Mouse (Mus musculus): ENCODE results near the gene 4930442H23Rik.
"Not testable (repeated sequence)": the region's sequence is repeated elsewhere in the genome, so short reads cannot be mapped to it uniquely, and the experiment has no call there.

The 4930442H23Rik gene

DNA sequence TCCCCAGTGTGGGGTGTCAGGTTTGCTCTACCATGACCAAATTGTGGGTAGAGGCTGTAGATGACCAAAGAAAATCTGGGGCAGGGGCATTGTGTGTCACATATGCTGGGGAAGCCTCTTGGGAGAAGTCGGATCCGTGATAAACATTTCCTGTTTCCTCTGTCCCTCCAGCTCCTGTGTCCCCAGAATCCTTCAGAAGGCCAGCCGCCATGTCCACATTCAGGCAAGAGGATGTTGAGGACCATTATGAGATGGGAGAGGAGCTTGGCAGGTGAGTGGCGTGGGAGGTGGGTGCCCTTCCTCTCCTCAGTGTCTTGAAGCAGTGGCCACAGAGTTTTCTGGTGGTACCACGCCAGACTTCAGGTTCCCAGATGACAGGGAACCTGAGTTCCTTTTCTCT is at the start of gene 4930442H23Rik:
Gene 4930442H23Rik, minus strand, starts transcription at position 45 of the 400 bp plus-strand sequence.
- DNase-seq (ENCODE audit: low read depth), result no peak

DNA sequence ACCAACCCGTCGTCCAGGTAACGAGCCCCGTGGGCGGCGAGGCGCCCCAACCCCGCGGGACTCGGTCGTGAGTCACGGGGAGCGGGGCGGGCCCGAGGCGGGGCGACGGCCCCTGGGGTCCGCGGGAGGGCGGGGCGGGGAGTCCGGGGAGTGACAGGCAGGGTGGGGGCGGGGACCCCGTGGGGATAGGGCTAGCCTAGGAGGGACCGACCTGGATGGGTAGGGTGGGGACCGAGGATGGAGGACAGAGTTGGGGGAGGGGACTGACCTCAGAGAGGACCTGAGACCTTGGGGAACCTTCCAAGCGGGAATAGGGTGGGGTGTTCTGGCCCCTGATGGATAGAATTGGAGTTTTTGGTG is 49.6 kb upstream of the 4930442H23Rik start:
- DNase-seq (ENCODE audit: low read depth), result no peak

DNA sequence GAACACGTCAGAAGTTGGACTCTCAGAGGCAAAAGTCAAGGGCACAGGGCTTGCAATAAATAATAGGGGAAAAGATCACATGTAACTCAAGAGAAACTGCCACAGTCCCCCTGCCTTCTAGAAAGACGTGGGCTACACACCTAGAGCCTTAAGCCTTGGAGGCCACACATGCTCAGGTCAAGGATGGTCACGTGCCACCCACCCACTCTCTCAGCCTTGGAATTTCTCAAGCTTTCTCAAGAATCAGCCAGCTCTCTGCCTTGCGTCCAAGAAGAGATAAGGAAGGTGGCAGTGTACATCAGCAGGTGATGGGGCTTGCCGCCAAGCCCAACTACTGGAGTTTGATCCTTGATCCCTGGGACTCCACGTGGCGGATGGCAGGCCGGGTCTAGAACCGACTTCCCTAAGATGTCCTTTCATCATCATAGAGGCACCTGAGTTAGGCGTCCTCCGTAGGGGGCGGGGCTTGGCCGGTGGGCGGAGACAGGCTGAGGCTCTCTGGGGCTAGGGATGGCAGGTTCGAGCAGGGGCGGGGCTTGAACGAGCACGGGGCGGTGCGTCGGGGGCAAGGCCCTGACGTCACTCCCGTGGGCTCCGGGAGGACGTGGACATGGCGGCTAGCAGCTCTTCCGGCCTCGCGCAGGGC is 49.1 kb upstream of the 4930442H23Rik start, which contains the start of gene Zfr2:
Gene Zfr2, plus strand, starts transcription at position 576 of the 646 bp plus-strand sequence.
- DNase-seq (ENCODE audit: low read depth), result peak; percentile 97

DNA sequence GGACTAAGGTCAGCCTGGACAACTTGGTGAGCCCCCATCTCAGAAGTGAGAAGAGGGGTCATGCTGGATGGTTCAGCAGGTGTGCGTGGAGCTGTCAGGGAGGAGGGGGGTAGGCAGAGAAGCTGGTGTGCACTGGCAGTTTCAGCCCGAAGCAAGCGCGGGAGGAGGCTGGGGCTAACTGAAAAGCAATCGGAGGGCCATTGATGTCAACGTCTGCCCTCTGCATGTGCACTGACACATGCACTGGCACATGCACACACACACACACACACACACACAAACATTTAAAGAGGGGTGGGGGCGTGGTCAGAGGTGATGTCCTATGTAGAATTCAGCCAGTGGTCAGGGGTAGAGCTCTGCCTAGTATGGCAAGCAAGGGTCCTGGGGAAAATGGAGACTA is 47.8 kb upstream of the 4930442H23Rik start:
- no peak for DNase-seq (ENCODE audit: low read depth)

DNA sequence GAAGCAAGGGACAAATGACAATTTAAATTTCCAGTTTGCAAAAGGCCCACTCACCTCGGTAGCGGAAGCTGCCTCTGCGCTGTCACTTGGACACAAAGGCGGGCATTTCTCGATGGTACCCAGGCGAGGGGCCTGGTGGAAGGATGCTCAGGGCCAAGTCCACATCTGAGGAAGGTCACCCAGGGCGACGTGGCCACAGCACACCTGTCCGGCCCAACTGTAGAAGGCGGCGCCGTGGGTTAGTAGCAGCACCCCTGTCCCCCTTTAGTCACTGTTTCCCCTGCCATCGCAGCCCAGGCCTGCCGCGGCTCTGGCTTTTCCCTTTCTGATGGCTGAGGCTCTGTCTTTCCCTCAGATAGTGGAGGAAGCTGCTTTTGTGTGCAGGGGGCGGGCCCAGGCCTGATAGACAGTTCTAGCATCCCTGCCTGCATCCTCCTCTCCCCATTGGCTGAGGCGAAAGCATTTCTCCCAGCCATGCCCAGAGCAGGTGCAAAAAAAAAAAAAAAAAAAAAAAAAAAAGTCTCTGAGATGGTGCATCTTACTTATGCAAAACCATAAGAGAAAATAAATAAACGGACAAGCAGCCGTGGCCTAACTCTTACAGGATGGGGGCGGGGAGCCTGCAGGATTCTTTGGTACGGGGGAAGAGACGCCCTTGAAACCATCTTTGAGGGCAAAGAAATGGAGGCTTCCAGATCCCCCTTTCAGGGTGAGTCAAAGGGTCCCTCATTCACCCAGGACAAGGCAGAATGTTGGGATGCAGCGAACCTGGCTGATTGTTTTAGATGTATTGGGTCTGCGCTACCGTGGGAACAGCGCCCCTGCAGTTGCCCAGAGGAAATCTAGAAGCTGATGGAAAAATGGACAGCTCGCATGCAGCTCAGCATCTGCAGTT is 47.0 kb upstream of the 4930442H23Rik start, which contains the start of gene Atcay:
Gene Atcay, minus strand, starts transcription at position 396 of the 895 bp plus-strand sequence.
- DNase-seq (ENCODE audit: low read depth), result no peak

DNA sequence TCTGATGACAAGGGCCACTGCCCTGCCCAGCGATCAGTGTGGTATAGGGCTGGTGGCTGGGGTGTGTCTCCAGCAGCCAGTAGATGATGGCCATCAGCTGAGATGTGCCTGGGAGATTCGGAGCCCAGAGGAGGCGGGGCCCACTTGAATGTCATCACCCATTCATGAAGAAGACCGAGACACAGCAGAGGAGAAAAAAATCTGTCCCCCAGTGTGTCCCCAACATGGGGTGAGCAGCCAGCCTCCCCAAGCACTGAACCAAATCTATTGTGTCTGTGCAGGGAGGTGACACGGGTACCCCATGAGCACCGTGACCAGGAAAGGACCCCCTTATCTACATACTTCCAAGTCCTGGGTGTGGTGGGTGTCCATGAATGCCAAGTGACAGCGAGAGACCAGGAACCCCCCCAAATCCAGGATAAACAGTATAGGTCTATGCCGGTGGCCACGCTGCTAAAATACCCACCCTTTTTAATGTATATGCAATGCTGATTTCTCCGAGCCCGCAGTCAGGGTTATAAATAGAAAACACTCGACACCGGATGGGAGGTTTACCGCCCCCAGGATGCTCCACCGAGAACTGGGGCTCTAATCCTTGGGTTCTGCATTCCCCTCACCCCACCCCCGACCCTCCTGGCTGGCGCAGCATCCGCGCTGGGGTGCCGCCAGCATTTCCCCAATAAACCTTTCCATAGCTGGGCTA is 46.2 kb upstream of the 4930442H23Rik start:
- DNase-seq (ENCODE audit: low read depth), result no peak

DNA sequence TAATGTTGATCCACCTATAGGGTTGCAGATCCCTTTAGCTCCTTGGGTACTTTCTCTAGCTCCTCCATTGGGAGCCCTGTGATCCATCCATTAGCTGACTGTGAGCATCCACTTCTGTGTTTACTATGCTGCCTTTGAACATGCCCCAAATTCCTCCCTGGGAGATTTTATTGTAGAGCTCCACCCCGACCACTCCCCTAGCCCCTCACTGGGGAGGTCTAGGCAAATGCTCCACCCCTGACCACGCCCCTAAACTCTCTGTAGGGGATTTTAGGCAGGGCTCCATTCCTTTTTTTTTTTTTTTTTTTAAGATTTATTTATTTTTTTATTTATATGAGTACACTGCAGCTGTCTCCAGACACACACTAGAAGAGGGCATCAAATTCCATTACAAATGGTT is 40.1 kb upstream of the 4930442H23Rik start:
- DNase-seq (ENCODE audit: low read depth), result not testable (repeated sequence)

DNA sequence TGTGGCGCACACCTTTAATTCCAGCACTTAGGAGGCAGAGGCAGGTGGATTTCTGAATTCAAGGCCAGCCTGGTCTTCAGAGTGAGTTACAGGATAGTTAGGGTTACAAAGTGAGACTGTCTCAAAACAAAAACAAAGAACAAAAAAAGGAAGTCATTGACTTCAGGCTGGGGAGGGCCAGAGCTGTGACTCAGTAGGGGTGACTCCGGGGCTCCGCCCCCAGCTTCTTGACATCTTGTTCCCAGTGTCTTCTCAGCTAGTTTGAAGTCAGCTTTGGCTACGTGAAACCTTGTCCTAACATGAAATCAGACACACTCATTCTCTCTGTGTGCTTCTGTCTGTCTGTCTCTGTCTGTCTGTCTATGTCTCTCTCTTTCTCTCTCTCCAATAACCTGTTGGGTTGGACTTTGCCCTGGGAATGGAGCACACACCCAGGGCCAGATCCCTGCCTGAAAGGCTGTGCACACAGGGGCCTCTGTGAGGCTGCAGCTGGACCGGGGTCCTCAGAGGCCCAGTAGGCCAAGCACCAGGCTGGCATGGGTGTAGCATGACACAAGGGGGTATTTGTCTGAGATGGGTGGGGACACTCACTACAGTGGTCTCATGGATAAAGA is 37.9 kb upstream of the 4930442H23Rik start:
- no peak for DNase-seq (ENCODE audit: low read depth)

DNA sequence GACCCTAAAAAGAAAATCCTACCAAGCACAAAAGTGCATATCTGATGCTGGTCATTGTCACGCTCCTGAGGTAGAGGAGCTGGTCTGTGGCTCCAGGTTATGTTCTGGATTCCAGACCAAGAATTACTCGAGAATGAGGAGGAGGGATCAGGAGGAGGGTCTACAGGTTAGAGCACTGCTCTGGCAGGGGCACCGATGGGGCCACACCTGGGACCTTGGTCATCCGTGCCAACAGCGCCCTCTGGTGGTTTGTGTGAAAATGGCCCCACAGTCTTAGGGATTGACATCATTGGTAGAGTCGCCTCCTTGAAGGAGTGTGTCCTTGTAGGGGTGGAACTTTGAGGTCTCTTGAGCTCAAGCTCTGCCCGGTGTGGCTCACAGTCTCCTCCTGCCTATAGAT is 34.3 kb upstream of the 4930442H23Rik start:
- peak; percentile 71 for DNase-seq (ENCODE audit: low read depth)

DNA sequence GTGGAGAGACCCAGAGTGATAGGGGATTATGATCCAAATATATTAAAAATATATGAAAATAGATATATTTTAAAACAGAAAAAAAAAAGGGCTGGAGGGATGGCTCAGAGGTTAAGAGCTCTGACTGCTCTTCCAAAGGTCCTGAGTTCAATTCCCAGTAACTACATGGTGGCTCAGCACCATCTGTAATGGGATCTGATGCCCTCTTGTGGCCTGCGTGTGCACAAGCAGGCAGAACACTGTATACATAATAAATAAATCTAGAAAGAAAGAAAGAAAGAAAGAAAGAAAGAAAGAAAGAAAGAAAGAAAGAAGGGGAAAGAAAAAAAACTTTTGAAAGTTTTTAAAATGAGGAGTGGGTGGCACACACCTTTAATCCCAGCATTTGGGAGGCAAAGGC is 33.6 kb upstream of the 4930442H23Rik start:
- peak; percentile 71 for DNase-seq (ENCODE audit: low read depth)

DNA sequence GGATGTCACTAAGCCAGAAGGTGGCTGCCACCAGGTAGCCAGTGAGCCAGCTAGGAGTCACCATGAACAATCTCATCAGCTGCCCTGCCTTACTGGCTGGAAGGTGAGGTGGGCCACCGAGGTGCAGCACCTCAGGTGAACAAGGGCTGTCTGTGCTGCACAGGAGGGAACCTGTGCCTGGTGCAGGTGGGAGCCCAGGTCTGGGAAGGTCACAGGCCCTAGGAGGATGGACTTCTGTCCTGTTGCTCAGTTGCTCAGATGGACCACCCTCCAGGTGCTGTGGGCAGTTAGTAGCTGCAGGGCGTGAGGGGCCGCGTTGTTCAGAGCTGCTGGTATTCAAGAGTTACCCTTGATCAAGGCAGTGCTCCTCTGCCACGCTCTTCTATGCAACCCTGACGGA is 33.2 kb upstream of the 4930442H23Rik start:
- no peak for DNase-seq (ENCODE audit: low read depth)

DNA sequence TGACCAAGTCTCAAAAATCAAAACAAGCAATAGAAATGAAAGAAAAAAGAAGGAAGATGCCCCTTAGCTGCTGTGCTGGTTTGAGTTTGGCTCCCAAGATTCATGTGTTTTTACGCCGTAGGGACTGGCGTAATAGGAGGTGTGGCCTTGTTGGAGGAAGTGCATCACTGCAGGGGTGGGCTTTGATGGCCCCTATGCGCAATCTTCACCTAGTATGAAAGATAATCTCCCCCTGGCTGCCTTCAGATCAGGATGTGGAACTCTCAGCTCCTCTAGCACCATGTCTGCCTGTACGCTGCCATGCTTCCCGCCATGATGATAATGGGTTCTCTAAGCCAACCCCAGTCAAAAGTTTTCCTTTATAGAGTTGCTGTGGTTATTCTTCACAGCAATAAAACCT is 32.6 kb upstream of the 4930442H23Rik start:
- DNase-seq (ENCODE audit: low read depth), result no peak

DNA sequence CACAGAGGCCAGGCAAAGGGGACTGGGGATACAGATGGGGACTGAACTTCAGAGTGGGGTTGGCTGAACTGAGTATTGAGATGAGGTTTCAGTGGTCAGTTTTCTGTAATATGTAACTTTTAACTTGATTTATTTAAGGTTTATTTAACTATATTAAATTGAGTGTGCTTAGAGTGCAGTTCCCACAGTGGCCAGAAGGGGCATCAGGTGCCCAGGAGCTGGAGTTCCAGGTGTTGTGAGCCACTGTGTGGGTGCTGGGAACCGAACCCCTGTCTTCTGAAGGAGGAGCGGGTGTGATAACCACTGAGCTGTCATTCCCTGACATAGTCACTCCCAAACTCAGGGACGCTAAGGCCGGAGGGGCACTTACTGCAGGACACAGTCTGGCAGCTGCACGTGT is 26.5 kb upstream of the 4930442H23Rik start:
- no peak for DNase-seq (ENCODE audit: low read depth)

DNA sequence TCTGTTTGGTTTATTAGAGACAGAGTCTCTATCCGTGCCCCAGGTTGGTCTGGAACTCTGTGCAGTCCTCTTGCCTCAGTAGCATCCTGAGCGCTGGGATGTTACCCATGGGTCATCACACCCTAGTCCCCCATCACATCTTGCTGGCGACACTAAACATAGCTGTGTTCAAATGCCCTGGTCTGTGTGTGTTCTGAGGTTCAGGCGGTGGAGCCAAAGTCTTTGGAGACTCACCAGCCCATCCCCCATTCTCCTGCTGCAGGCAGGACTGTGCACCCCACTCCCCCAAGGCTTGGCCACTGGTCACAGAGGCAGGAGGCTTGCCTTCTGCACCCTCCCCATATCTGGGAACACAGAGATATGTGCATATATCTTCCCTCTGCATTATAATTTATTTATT is 20.5 kb upstream of the 4930442H23Rik start:
- no peak for DNase-seq (ENCODE audit: low read depth)

DNA sequence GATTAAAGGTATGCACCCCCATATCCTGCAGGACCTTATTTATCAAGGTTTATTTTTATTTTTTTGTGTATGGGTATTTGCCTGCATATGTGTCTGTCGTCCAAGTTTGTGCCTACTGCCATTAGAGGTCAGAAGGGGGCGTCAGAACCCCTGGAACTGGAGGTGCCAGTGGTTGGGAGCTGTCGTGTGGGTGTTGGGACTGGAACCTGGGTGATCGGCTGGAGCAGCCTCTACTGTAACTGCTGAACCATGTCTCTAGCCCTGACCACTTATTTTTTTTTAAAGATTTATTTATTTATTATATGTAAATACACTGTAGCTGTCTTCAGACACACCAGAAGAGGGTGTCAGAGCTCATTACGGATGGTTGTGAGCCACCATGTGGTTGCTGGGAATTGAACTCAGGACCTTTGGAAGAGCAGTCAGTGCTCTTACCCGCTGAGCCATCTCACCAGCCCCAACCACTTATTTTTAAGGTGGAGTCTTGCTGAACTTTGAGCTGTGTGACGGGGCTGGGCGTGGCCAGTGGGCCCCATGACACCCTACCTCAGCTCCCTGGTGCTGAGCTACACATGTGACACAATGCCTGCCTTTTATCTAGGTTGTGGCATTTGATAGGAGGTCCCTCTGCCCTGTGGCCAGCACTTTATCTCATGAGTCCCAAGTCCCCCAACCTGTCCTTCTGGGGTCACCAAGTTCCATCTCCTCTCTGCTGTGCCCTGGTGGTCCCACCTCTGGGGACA is 19.5 kb upstream of the 4930442H23Rik start:
- no peak for DNase-seq (ENCODE audit: low read depth)

DNA sequence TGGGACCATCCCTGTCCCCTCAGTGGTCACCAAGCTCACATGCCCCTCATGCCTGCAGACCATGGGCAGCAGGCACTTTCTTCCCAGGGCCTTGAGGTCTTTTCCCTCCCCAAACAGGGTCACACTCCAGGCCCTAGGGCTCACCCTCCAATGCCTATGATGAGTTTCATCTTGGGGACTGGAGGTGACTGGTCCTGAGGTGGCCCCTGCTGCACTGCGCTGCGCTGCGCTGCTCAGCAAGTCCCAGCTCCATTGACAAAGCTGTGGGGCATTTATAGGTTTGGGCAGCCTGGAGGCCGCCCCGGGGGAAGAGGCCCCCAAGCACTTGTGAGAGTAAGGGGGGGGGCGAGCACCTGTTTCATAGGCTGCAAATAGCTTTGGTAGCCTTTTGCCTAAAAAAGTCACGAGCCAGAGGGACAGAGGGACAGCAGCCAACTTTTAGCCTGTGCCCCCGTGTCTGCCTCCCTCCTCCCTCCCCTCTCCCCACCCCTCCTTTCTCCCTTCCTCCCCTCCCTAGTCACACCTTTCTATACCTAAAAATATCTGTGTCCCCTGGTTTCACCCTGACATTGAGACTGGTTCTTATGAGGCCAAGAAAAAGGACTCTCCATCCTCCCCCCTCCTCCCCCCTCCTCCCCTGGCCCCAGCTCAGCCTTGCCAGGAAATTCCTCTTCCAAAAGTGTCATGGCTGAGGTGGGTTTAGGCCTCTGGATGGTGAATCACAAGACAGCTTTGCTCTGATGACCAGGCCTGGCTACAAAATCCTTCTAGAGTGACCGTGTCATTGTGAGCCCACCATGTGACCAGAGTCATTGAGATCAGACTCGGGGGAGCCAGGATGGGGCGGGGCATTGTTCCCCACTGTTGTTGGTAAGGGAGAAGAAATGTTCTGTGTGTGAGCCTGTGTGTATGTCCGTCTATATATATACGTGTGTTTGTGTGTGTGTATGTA is 18.4 kb upstream of the 4930442H23Rik start, which contains the start of gene Nmrk2:
Gene Nmrk2, minus strand, starts transcription at position 245 of the 952 bp plus-strand sequence.
- DNase-seq (ENCODE audit: low read depth), result peak; percentile 47

DNA sequence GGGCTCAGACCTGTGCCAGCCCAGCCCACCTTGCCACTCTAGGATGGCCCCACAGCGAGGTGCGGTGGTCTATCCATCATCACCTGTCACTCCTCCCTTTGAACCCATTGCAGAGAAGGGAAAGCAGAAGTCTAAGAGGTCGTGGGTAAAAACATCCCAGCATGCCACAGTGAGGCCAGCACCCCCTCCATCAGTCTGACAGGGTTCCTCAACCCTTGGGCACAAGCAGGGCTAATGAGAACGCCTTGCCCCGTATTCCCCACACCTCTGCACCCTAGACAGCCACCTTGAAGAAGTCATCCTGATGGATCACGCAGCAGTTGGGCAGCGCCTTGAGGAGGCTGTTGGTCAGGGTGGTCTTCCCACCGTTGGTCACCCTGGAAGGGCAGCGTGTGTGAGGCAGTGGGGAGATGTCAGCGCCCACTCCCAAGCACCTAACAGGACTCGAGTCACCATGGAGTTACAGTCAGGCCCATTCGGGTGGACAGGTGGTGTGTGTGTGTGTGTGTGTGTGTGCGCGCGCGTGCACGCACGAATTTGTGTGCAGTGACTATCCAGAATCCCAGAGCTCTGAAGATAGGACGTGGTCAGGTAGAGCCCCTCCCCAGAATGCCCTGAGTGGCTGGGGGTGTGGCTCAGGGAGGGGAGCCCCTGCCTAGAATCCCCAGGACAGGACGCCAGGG is 17.1 kb upstream of the 4930442H23Rik start:
- no peak for DNase-seq (ENCODE audit: low read depth)

DNA sequence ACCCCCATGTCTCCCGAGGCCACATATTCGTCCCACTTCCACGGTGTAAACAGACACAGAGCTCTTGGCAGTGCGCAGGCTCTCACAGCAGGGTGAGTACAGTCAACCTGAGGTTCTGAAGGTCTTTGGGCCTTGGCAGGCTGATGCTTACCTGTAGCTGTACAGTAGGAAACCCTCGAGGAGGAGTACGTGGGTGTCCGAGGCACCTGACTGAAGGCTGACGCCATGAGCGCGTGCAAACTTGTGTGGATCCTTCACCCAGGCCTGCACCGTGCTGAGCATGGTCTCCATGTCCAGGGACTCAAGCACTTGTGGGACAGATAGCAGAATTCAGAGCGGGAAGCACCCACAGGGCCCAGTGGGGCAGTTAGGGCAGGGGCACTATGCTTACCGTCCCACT is 16.5 kb upstream of the 4930442H23Rik start:
- no peak for DNase-seq (ENCODE audit: low read depth)

DNA sequence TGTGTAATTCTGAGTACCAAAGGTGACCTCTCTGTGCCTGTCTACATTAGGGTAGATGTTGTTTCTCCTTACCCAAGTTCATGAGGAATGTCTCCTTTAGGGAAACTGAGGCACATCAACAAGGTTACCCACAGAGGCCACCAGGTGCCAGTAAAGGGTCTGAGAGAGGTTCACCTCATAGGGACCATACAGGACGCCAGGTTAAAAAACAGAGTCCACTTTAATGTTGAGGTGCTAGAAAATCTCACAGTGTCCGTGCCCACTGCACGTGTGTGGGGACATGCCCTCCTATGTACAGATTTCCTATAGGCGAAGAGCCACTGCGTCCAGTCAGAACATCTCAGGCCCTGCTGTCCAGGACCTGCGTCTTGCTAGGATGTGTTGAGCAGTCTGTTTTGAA is 15.3 kb upstream of the 4930442H23Rik start:
- DNase-seq (ENCODE audit: low read depth), result no peak

DNA sequence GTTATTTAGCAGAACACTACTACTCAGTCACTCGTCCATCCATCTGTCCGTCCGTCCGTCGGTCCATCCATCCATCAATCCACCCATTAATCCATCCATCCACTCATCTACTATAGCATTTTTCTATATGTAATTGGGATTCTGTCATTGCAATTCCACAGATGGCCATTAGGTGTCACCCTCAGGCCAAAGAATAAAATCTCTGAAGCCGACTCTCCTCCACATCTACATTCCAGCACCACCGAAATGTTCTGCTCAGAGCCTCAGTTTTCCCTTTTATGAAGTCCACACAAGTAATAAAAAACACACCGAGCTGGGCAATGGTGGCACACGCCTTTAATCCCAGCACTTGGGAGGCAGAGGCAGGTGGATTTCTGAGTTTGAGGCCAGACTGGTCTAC is 14.6 kb upstream of the 4930442H23Rik start:
- DNase-seq (ENCODE audit: low read depth), result peak; percentile 89

All from NIH3T3 (cell line).